Mouse (Mus musculus) macrophage (primary cell): ENCODE data around the gene Fer. TPM values are rescaled to one million over a fixed set of nuclear protein-coding genes. Genes with fewer than 3 reads are reported as not detected.

Experiments used
- H3K27ac ChIP-seq: fragments of 350-480 bp; formaldehyde crosslinking; 2 replicates; pipeline ENCODE4 v1.9.0; 2021
- H3K36me3 ChIP-seq: fragments of 350-480 bp; formaldehyde crosslinking; 2 replicates; pipeline ENCODE4 v1.9.0; 2021; ENCODE audit errors: inconsistent target
- H3K4me3 ChIP-seq: fragments of 350-480 bp; formaldehyde crosslinking; 2 replicates; pipeline ENCODE4 v1.9.0; 2021; ENCODE audit errors: inconsistent target
- H3K79me2 ChIP-seq: fragments of 350-480 bp; formaldehyde crosslinking; 2 replicates; pipeline ENCODE4 v1.9.0; 2021; ENCODE audit errors: inconsistent target
- WGBS: methylation state at CpG from one replicate; pipeline ENCODE4 v1.1.7; 2026; ENCODE audit warnings: inconsistent platforms; ENCODE audit not compliant: missing documents; 5-methylcytosine and 5-hydroxymethylcytosine counted together
- polyA plus RNA-seq: library from polyadenylated mRNA; stranded (reverse); fragments of 250-400 nt; gene quantifications from 3 replicates; pipeline ENCODE4 v1.2.4, GENCODE M21; 2018; ENCODE audit warnings: inconsistent platforms

Fer gene
- polyA plus RNA-seq, 1 experiment from 2014 or later, result 24.8 TPM

GRCm38 (mm10) chr17:64140063-64140850 is 277.4 kb downstream of the Fer start:
- Histone ChIP-seq H3K79me2 (no peaks in the 10 kb centered on the region), H3K27ac (no peak overlapping the region), H3K36me3 (peaks cover 22% of the 10 kb centered on the region; the same call in 1 of the 2 replicates), H3K4me3 (no peak overlapping the region)
- WGBS, result 92% methylated on average over 18 of the region's 18 CpGs

GRCm38 (mm10) chr17:64141856-64142255 is 279.0 kb downstream of the Fer start:
- WGBS, result 91% methylated on average over 9 of the region's 9 CpGs
- no peak overlapping the region for H3K27ac ChIP-seq
- no peak overlapping the region for H3K4me3 ChIP-seq
- no peaks in the 10 kb centered on the region for H3K79me2 ChIP-seq
- peaks cover 22% of the 10 kb centered on the region; the same call in 1 of the 2 replicates for H3K36me3 ChIP-seq

- H3K4me3 ChIP-seq, result no peak overlapping the region
- WGBS, result 84% methylated on average over 4 of the region's 4 CpGs
- H3K79me2 ChIP-seq, result no peaks in the 10 kb centered on the region
- H3K27ac ChIP-seq, result no peak overlapping the region
- H3K36me3 ChIP-seq, result no peaks in the 10 kb centered on the region
Measured at GRCm38 (mm10) chr17:64146409-64146808, 283.5 kb downstream of the Fer start.

DNA sequence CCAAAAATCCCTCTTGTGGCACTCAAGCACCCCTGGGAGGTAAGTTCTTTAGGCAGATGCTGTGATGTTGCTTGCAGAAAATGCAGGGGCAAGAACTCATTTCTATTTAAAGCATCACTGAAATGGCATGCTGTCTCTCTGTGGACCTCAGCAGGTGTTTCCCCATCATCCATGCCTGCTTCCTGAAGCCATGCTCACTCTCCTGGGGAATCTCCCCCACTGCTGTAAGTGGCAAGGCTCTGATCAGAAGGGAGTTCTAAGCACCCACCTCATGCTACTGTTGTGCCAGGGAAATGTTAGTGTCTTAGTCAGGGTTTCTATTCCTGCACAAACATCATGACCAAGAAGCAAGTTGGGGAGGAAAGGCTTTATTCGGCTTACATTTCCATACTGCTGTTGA is 287.9 kb downstream of the Fer start:
- Histone ChIP-seq H3K36me3 (no peaks in the 10 kb centered on the region), H3K27ac (no peak overlapping the region), H3K4me3 (no peak overlapping the region), H3K79me2 (no peaks in the 10 kb centered on the region)
- WGBS, result no CpG with 5 or more reads among the region's 1 CpGs

GRCm38 (mm10) chr17:64167731-64168130 is 304.9 kb downstream of the Fer start:
- H3K27ac ChIP-seq, result no peak overlapping the region
- WGBS, result 90% methylated on average over 5 of the region's 5 CpGs
- no peaks in the 10 kb centered on the region for H3K79me2 ChIP-seq
- H3K36me3 ChIP-seq, result no peaks in the 10 kb centered on the region
- no peak overlapping the region for H3K4me3 ChIP-seq

GRCm38 (mm10) chr17:64170019-64170418 is 307.2 kb downstream of the Fer start:
- Histone ChIP-seq H3K27ac (no peak overlapping the region), H3K79me2 (no peaks in the 10 kb centered on the region), H3K36me3 (no peaks in the 10 kb centered on the region), H3K4me3 (no peak overlapping the region)
- WGBS, result 76% methylated on average over 5 of the region's 5 CpGs

GRCm38 (mm10) chr17:64172474-64172873 is 309.6 kb downstream of the Fer start:
- WGBS, result 58% methylated on average over 2 of the region's 2 CpGs
- H3K27ac ChIP-seq, result no peak overlapping the region
- no peak overlapping the region for H3K4me3 ChIP-seq
- H3K36me3 ChIP-seq, result no peaks in the 10 kb centered on the region
- H3K79me2 ChIP-seq, result no peaks in the 10 kb centered on the region

- Histone ChIP-seq H3K36me3 (no peaks in the 10 kb centered on the region), H3K27ac (no peak overlapping the region), H3K4me3 (no peak overlapping the region), H3K79me2 (no peaks in the 10 kb centered on the region)
- 86% methylated on average over 5 of the region's 5 CpGs for WGBS
Measured at GRCm38 (mm10) chr17:64180546-64180945, 317.7 kb downstream of the Fer start.

DNA sequence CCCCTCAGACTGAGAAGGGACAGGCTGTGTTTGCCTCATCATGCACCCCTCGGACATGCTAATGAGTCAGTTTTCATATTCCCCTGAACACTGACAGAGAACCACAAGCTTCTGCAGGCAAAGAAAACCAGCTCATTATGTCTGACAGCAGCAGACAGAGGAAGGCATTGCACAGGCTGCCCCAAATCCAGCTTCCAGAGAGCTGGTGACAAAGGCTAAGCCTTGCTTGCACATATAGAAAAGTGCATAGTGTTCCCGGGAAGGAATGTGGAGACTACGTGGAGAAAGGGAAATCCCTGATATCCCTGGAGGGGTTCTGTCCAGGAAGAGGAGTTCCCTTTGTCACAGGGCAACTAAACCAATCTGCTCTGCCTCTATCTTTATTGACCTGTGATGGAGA is 318.4 kb downstream of the Fer start:
- no peak overlapping the region for H3K27ac ChIP-seq
- no peak overlapping the region for H3K4me3 ChIP-seq
- WGBS, result 58% methylated on average over 3 of the region's 3 CpGs
- H3K79me2 ChIP-seq, result no peaks in the 10 kb centered on the region
- no peaks in the 10 kb centered on the region for H3K36me3 ChIP-seq

DNA sequence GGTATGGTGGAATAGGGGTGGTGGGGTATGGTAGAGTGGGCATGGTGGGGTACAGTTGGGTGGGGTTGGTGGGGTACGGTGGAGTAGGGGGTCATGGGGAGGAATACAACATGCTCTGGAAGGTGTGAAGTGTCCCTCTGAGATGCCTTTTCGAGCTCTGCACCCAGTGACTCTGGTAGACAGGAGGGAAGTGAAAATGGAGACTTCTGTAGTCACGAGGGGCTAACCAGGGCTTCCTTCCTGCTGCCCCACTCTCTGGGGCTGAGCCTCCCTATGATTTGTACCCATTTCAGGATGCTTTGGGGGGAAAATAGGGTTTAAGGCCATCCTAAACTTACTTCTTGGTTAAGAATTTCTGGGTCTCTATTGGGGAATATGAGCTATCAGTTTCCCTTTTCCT is 319.7 kb downstream of the Fer start:
- Histone ChIP-seq H3K27ac (no peak overlapping the region), H3K79me2 (no peaks in the 10 kb centered on the region), H3K36me3 (no peaks in the 10 kb centered on the region), H3K4me3 (no peak overlapping the region)
- 50% methylated on average over 3 of the region's 3 CpGs for WGBS

DNA sequence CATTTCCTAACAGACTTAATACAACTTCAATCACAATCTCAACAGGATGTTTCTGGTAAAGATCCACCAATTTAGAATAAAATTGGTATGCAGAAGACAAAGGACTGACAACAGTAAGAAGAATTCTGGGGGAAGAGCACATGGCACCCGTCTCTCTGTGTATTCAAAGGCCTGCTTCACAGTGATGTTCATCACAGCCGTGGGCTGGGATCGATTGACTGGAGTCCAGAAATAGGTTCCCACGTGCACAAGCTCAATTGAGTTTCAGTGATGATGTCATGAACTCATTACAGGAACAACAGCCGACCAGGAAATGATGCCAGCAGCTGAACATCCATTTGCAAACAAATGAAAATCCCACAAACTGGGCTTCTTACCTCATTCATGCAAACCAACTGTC is 320.3 kb downstream of the Fer start:
- Histone ChIP-seq H3K27ac (no peak overlapping the region), H3K36me3 (no peaks in the 10 kb centered on the region), H3K4me3 (no peak overlapping the region), H3K79me2 (no peaks in the 10 kb centered on the region)
- WGBS, result 67% methylated on average over 5 of the region's 5 CpGs

Other genes starting within 250 kb of the Fer start
- gene A930002H24Rik, start 729 bp downstream of the Fer start, polyA plus RNA-seq, result not detected in 3 replicates